Mouse (Mus musculus): ENCODE measurements at regions not wholly inside any gene's neighbourhood (a gene's known extent, or its start where the extent isn't known, plus 50 kb on each side); places are given as distances from the start of the nearest gene placed in this dataset.
A peak's percentile ranks its signal among the peaks of the same experiment; 100 is the strongest.

GRCm38 (mm10) chr17:16054481-16054880 lies 223.6 kb upstream of the Rgmb start:
- H3K27ac ChIP-seq (ENCODE audit: low read length) = peak overlapping the region; percentile 8; the same call in 1 of the 2 replicates
- no peaks in the 10 kb centered on the region for H3K9me3 ChIP-seq (ENCODE audit: control insufficient read depth, low read length)
- no peaks in the 10 kb centered on the region for H3K27me3 ChIP-seq (replicated peaks; ENCODE audit: control insufficient read depth, insufficient read depth, low read length)
- WGBS = 29% methylated on average over 3 of the region's 3 CpGs
- no peaks in the 10 kb centered on the region for H3K4me1 ChIP-seq (ENCODE audit: control insufficient read depth, insufficient read depth, low read length)
- ATAC-seq = peak; percentile 40; the same call in 1 of the 2 replicates
- no peaks in the 10 kb centered on the region for H3K36me3 ChIP-seq (ENCODE audit: control insufficient read depth, insufficient read depth, low read length)
- no peak overlapping the region for H3K9ac ChIP-seq (ENCODE audit: low read depth, low read length)
- H3K4me2 ChIP-seq (ENCODE audit: low read depth, low read length) = no peak overlapping the region
- H3K4me3 ChIP-seq (ENCODE audit: low read length) = no peak overlapping the region

DNA sequence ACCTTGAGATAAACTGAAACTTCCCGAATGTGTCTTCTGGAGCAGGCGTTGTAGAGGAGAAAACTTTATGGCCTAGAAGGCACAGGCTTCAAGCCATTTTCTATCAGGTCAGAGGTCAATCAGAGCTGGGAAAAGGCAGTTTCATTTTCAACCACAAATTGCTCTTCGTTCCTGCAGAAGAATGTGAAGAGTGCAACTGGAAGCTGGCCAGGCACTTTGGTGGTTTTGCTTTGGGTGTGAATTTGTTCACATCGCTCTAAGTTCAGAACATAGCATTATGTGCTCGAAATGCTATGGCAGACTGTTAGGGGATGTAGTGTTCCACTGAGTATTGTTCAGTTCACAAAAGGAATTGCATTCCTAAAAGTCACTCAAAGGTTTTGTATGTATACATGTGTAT lies 220.9 kb upstream of the Rgmb start:
- no peak; the same call in 1 of the 2 replicates for ATAC-seq
- H3K27ac ChIP-seq (ENCODE audit: low read length) = 0 out of 2 replicates have a peak overlapping the region, but pooled peaks have one; percentile 39
- WGBS = 35% methylated on average over 5 of the region's 5 CpGs

DNA sequence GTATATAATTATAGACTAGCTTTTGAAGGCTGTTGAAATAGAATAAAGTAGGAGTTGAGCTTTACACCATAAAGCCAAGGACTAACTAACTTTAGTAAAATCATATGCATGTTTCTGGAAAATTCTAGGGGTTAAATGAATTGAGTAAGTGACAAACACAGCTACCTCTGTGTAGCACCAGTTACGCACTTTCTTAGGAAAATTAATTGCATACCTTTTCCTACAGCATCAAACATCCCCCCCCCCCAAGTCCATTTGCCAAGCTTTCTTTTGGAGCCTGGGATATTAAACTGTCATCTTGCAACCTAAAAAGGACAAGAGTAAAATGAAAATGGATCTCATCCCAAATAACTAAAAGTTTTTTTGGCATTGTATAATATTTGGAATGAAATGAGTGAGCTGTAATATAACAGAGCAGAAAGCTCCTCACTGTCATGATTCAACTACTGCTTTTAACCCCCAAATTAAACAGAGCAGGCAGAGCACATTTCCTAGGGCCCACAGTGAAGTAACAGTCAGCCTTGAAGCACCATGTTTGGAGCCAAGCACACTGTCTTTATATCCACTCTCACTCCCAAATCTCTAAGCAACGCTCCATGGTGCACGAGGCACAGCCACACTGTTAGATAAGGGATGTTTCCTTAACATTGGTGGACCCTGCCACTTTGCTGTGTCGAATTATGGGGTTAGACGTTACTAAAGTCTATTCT lies 210.9 kb upstream of the Rgmb start:
- WGBS = 62% methylated on average over 5 of the region's 5 CpGs
- no peak overlapping the region for H3K9ac ChIP-seq (ENCODE audit: low read depth, low read length)
- H3K4me2 ChIP-seq (ENCODE audit: low read depth, low read length) = no peak overlapping the region
- H3K9me3 ChIP-seq (ENCODE audit: control insufficient read depth, low read length) = no peaks in the 10 kb centered on the region
- no peaks in the 10 kb centered on the region for H3K36me3 ChIP-seq (ENCODE audit: control insufficient read depth, insufficient read depth, low read length)
- H3K27me3 ChIP-seq (replicated peaks; ENCODE audit: control insufficient read depth, insufficient read depth, low read length) = no peaks in the 10 kb centered on the region
- ATAC-seq = peak; percentile 74
- peak overlapping the region; percentile 61 for H3K27ac ChIP-seq (ENCODE audit: low read length)
- no peak overlapping the region for H3K4me3 ChIP-seq (ENCODE audit: low read length)
- no peaks in the 10 kb centered on the region for H3K4me1 ChIP-seq (ENCODE audit: control insufficient read depth, insufficient read depth, low read length)

More for the DNA sequence above, 220.9 kb upstream of the Rgmb start:
- no peak overlapping the region for H3K4me2 ChIP-seq (ENCODE audit: low read depth, low read length)
- H3K4me3 ChIP-seq (ENCODE audit: low read length) = no peak overlapping the region
- H3K4me1 ChIP-seq (ENCODE audit: control insufficient read depth, insufficient read depth, low read length) = no peaks in the 10 kb centered on the region
- no peak overlapping the region for H3K9ac ChIP-seq (ENCODE audit: low read depth, low read length)
- no peaks in the 10 kb centered on the region for H3K36me3 ChIP-seq (ENCODE audit: control insufficient read depth, insufficient read depth, low read length)
- H3K9me3 ChIP-seq (ENCODE audit: control insufficient read depth, low read length) = no peaks in the 10 kb centered on the region
- no peaks in the 10 kb centered on the region for H3K27me3 ChIP-seq (replicated peaks; ENCODE audit: control insufficient read depth, insufficient read depth, low read length)

- Histone ChIP-seq H3K4me2 (ENCODE audit: low read depth, low read length) (no peak overlapping the region), H3K27ac (ENCODE audit: low read length) (no peak overlapping the region), H3K9me3 (ENCODE audit: control insufficient read depth, low read length) (no peaks in the 10 kb centered on the region), H3K4me3 (ENCODE audit: low read length) (no peak overlapping the region), H3K9ac (ENCODE audit: low read depth, low read length) (no peak overlapping the region), H3K4me1 (ENCODE audit: control insufficient read depth, insufficient read depth, low read length) (no peaks in the 10 kb centered on the region), H3K27me3 (replicated peaks; ENCODE audit: control insufficient read depth, insufficient read depth, low read length) (no peaks in the 10 kb centered on the region), H3K36me3 (ENCODE audit: control insufficient read depth, insufficient read depth, low read length) (no peaks in the 10 kb centered on the region)
- no peak for ATAC-seq
- WGBS = 87% methylated on average over 4 of the region's 4 CpGs
These were observed 197.2 kb upstream of the Rgmb start for GRCm38 (mm10) chr17:16027989-16028388.

- 18% methylated on average over 7 of the region's 7 CpGs for WGBS
- Histone ChIP-seq H3K4me3 (ENCODE audit: low read length) (no peak overlapping the region), H3K36me3 (ENCODE audit: control insufficient read depth, insufficient read depth, low read length) (no peaks in the 10 kb centered on the region), H3K4me2 (ENCODE audit: low read depth, low read length) (no peak overlapping the region), H3K27me3 (replicated peaks; ENCODE audit: control insufficient read depth, insufficient read depth, low read length) (no peaks in the 10 kb centered on the region), H3K9me3 (ENCODE audit: control insufficient read depth, low read length) (no peaks in the 10 kb centered on the region), H3K4me1 (ENCODE audit: control insufficient read depth, insufficient read depth, low read length) (0 out of 2 replicates have a peak, but pooled peaks cover 6% of the 10 kb centered on the region), H3K27ac (ENCODE audit: low read length) (peak overlapping the region; percentile 68; the same call in 1 of the 2 replicates), H3K9ac (ENCODE audit: low read depth, low read length) (no peak overlapping the region)
- ATAC-seq = peak; percentile 81
These were observed 174.2 kb upstream of the Rgmb start for GRCm38 (mm10) chr17:16004871-16005575.

- Histone ChIP-seq H3K9ac (ENCODE audit: low read depth, low read length) (no peak overlapping the region), H3K4me1 (ENCODE audit: control insufficient read depth, insufficient read depth, low read length) (0 out of 2 replicates have a peak, but pooled peaks cover 6% of the 10 kb centered on the region), H3K9me3 (ENCODE audit: control insufficient read depth, low read length) (no peaks in the 10 kb centered on the region), H3K27me3 (replicated peaks; ENCODE audit: control insufficient read depth, insufficient read depth, low read length) (no peaks in the 10 kb centered on the region), H3K4me3 (ENCODE audit: low read length) (no peak overlapping the region), H3K4me2 (ENCODE audit: low read depth, low read length) (no peak overlapping the region), H3K27ac (ENCODE audit: low read length) (no peak overlapping the region), H3K36me3 (ENCODE audit: control insufficient read depth, insufficient read depth, low read length) (no peaks in the 10 kb centered on the region)
- ATAC-seq = peak; percentile 68
- 38% methylated on average over 4 of the region's 4 CpGs for WGBS
These were observed 173.2 kb upstream of the Rgmb start for GRCm38 (mm10) chr17:16004002-16004401.

- Histone ChIP-seq H3K9ac (ENCODE audit: low read depth, low read length) (no peak overlapping the region), H3K36me3 (ENCODE audit: control insufficient read depth, insufficient read depth, low read length) (no peaks in the 10 kb centered on the region), H3K27me3 (replicated peaks; ENCODE audit: control insufficient read depth, insufficient read depth, low read length) (no peaks in the 10 kb centered on the region), H3K27ac (ENCODE audit: low read length) (no peak overlapping the region), H3K4me3 (ENCODE audit: low read length) (no peak overlapping the region), H3K4me2 (ENCODE audit: low read depth, low read length) (no peak overlapping the region), H3K9me3 (ENCODE audit: control insufficient read depth, low read length) (0 out of 2 replicates have a peak, but pooled peaks cover 4% of the 10 kb centered on the region), H3K4me1 (ENCODE audit: control insufficient read depth, insufficient read depth, low read length) (0 out of 2 replicates have a peak, but pooled peaks cover 3% of the 10 kb centered on the region)
- ATAC-seq = no peak
- WGBS = 95% methylated on average over 4 of the region's 4 CpGs
These were observed 167.9 kb upstream of the Rgmb start for GRCm38 (mm10) chr17:15998771-15999170.

- Histone ChIP-seq H3K9ac (ENCODE audit: low read depth, low read length) (no peak overlapping the region), H3K4me2 (ENCODE audit: low read depth, low read length) (no peak overlapping the region), H3K4me1 (ENCODE audit: control insufficient read depth, insufficient read depth, low read length) (0 out of 2 replicates have a peak, but pooled peaks cover 3% of the 10 kb centered on the region), H3K27me3 (replicated peaks; ENCODE audit: control insufficient read depth, insufficient read depth, low read length) (no peaks in the 10 kb centered on the region), H3K27ac (ENCODE audit: low read length) (no peak overlapping the region), H3K36me3 (ENCODE audit: control insufficient read depth, insufficient read depth, low read length) (no peaks in the 10 kb centered on the region), H3K9me3 (ENCODE audit: control insufficient read depth, low read length) (0 out of 2 replicates have a peak, but pooled peaks cover 4% of the 10 kb centered on the region), H3K4me3 (ENCODE audit: low read length) (no peak overlapping the region)
- WGBS = 31% methylated on average over 1 of the region's 1 CpGs
- no peak for ATAC-seq
These were observed 166.4 kb upstream of the Rgmb start for GRCm38 (mm10) chr17:15997289-15997688.

DNA sequence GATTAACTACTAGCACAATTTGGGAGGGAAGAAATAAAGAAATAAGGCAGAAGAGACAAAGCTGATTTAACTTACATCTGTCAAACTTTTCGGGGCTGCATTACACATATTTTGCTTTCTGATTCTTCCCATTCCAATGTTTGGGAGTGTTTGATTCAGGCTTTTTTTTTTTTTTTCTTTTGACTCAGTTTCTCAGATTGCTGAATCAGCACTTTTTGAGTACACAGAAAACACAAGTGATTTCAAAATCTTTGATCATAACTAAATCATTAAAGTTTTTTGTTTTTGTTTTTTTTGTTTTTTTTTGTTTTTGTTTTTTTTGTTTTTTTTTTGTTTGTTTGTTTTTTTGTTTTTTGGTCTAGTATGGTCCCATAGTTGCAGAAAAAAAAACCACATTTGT lies 164.7 kb upstream of the Rgmb start:
- H3K36me3 ChIP-seq (ENCODE audit: control insufficient read depth, insufficient read depth, low read length) = no peaks in the 10 kb centered on the region
- no peak overlapping the region for H3K4me2 ChIP-seq (ENCODE audit: low read depth, low read length)
- H3K4me1 ChIP-seq (ENCODE audit: control insufficient read depth, insufficient read depth, low read length) = 0 out of 2 replicates have a peak, but pooled peaks cover 3% of the 10 kb centered on the region
- no peak overlapping the region for H3K4me3 ChIP-seq (ENCODE audit: low read length)
- no peak for ATAC-seq
- 0 out of 2 replicates have a peak, but pooled peaks cover 4% of the 10 kb centered on the region for H3K9me3 ChIP-seq (ENCODE audit: control insufficient read depth, low read length)
- no peaks in the 10 kb centered on the region for H3K27me3 ChIP-seq (replicated peaks; ENCODE audit: control insufficient read depth, insufficient read depth, low read length)
- H3K9ac ChIP-seq (ENCODE audit: low read depth, low read length) = no peak overlapping the region
- 86% methylated on average over 1 of the region's 1 CpGs for WGBS
- H3K27ac ChIP-seq (ENCODE audit: low read length) = no peak overlapping the region

Measured in intestine, embryonic 16.5 days (tissue).